In genomic region chr8:120668374-120668905, GRCm38 (mm10) we compare ENCODE assay signal across 8 mouse cellular contexts. TPM values are rescaled to one million over a fixed set of nuclear protein-coding genes. Genes with fewer than 3 reads are reported as not detected.
DNase-seq lines count a peak whose midpoint lies in the region; ATAC-seq and TF ChIP-seq lines count a peak whose summit lies in the region.

Gene Emc8, minus strand, starts transcription at chr8:120668573.

- peaks cover 16% of the 10 kb centered on the region for H3K36me3 ChIP-seq in thymus, adult 2 months (ENCODE audit: control insufficient read depth, insufficient read depth, low read length)
- H3K36me3 ChIP-seq in heart, embryonic 10.5 days, result peaks cover 48% of the 10 kb centered on the region

- DNase-seq in thymus, adult 2 months, result no peak
- no peak for DNase-seq in thymus, postnatal 10 days (ENCODE audit: low spot score in 2 of 2)
- DNase-seq in heart, embryonic 10.5 days (ENCODE audit: low spot score), result no peak
- DNase-seq in layer of hippocampus, postnatal 10 days (ENCODE audit: low spot score in 2 of 2), result no peak
- DNase-seq in B cell, adult 2 months, result no peak
- no peak for DNase-seq in spleen, postnatal 36 days (ENCODE audit: low spot score in 2 of 2)

- WGBS in thymus, adult 2 months, result under 1% methylated on average over 51 of the region's 51 CpGs
- WGBS in heart, embryonic 10.5 days, result under 1% methylated on average over 45 of the region's 51 CpGs

- TF ChIP-seq POLR2A in thymus, adult 2 months (IDR thresholded peaks at IDR 0.05; ENCODE audit: control insufficient read depth, extremely low read depth, insufficient read depth, low read length, poor library complexity), result no peak
- no peak for TF ChIP-seq POLR2A in cortical plate, adult 2 months (IDR thresholded peaks at IDR 0.05; ENCODE audit: extremely low read depth, insufficient read depth, low read length)

- 0 out of 2 replicates have a peak within 1 kb of the TSS, but pooled peaks have one; percentile 3 for H3K27ac ChIP-seq in thymus, adult 2 months (ENCODE audit: control insufficient read depth, insufficient read depth, low read length)
- peak within 1 kb of the TSS; percentile 94 for H3K27ac ChIP-seq in cortical plate, adult 2 months (ENCODE audit: insufficient read depth, low read length)
- H3K27ac ChIP-seq in heart, embryonic 10.5 days, result peak within 1 kb of the TSS; percentile 98

- no peaks in the 10 kb centered on the region for H3K27me3 ChIP-seq in thymus, adult 2 months (ENCODE audit: control insufficient read depth, insufficient read depth, low read length)
- H3K27me3 ChIP-seq in heart, embryonic 10.5 days (ENCODE audit: insufficient read depth, poor library complexity, severe bottlenecking), result no peaks in the 10 kb centered on the region

- TF ChIP-seq CTCF in thymus, adult 2 months (IDR thresholded peaks at IDR 0.05; ENCODE audit: borderline replicate concordance, control insufficient read depth, extremely low read depth, insufficient read depth, low read length, poor library complexity), result no peak
- no peak for TF ChIP-seq CTCF in cortical plate, adult 2 months (IDR thresholded peaks at IDR 0.05; ENCODE audit: extremely low read depth, insufficient read depth, low read length)

- H3K9me3 ChIP-seq in heart, embryonic 10.5 days, result no peaks in the 10 kb centered on the region

- H3K4me3 ChIP-seq in thymus, adult 2 months (ENCODE audit: control insufficient read depth, insufficient read depth, low read length), result peak within 1 kb of the TSS; percentile 93
- peak within 1 kb of the TSS; percentile 78 for H3K4me3 ChIP-seq in cortical plate, adult 2 months (ENCODE audit: insufficient read depth, low read length)
- H3K4me3 ChIP-seq in heart, embryonic 10.5 days, result peak within 1 kb of the TSS; percentile 92

- H3K4me1 ChIP-seq in thymus, adult 2 months (replicated peaks; ENCODE audit: control insufficient read depth, insufficient read depth, low read length), result peaks cover 25% of the 10 kb centered on the region
- peaks cover 2% of the 10 kb centered on the region; the same call in 1 of the 2 replicates for H3K4me1 ChIP-seq in cortical plate, adult 2 months (ENCODE audit: control insufficient read depth, insufficient read depth, low read length)
- H3K4me1 ChIP-seq in heart, embryonic 10.5 days, result peaks cover 41% of the 10 kb centered on the region

- 0 out of 2 replicates have a peak, but pooled peaks have one; percentile 5 for ATAC-seq in megakaryocyte-erythroid progenitor cell, adult 5-6 weeks (replicated peaks; ENCODE audit: low FRiP score, low TSS enrichment, poor library complexity, severe bottlenecking)

RNA-seq across cellular contexts. Expression of gene Emc8, which starts in this region (rescaled TPM):
- 174 and 175 TPM in 2 replicates for polyA plus RNA-seq in thymus, adult 2 months (2012; rRNA removed)
- polyA plus RNA-seq in cortical plate, adult 2 months (2012; rRNA removed), result 51.2 and 52.1 TPM in 2 replicates
- polyA plus RNA-seq in heart, embryonic 10.5 days (2016; fragmentation: Nextera tagmentation; extraction: Ambion mirVana), result 249 and 314 TPM in 2 replicates
- 10 to 100 TPM; 70.7 to 82.3 TPM for total RNA-seq in layer of hippocampus, postnatal 10 days (2021)
- total RNA-seq in megakaryocyte-erythroid progenitor cell, adult 5-6 weeks (2014; fragmentation: Nextera tagmentation), result 32.8 and 36.5 TPM in 2 replicates
- 69.8 and 87.1 TPM in 2 replicates for total RNA-seq in megakaryocyte-erythroid progenitor cell, adult 5-6 weeks (2017)

Comparison
In these comparisons a context has a peak if more than half of its experiments do, and no peak if none do; other contexts are left out.
1. H3K27ac ChIP-seq: peak in every context shown above with its lines; median percentile 98 in heart, embryonic 10.5 days; 94 in cortical plate, adult 2 months; 3 in thymus, adult 2 months.